Mouse (Mus musculus) heart, postnatal 0 days (tissue): ENCODE results near the gene Pafah1b2. TPM values are rescaled to one million over a fixed set of nuclear protein-coding genes. Genes with fewer than 3 reads are reported as not detected.

ENCODE experiments used
- ATAC-seq: fragments of 200-750 bp; cut with Nextera tagmentation; 2 replicates; pipeline ENCODE4 v1.8.0; 2017; ENCODE audit warnings: low read depth, moderate number of reproducible peaks, moderate library complexity; ENCODE audit not compliant: insufficient read depth
- DNase-seq: peaks from one replicate; pipeline ENCODE4 v3.0.0-alpha.2; 2016; ENCODE audit warnings: low spot score
- H3K27ac ChIP-seq: fragments of 300-500 bp; sonication (generic); 2 replicates; pipeline ENCODE4 v1.5.1; 2014; ENCODE audit warnings: low read depth, mild to moderate bottlenecking
- H3K27me3 ChIP-seq: fragments of 300-500 bp; sonication (generic); 2 replicates; pipeline ENCODE4 v1.6.1; 2014; ENCODE audit warnings: low read length, mixed read lengths; ENCODE audit not compliant: control insufficient read depth, insufficient read depth
- H3K36me3 ChIP-seq: fragments of 300-500 bp; sonication (generic); replicated peaks from 2 replicates; pipeline ENCODE4 v1.6.1; 2014; ENCODE audit warnings: low read length, mixed read lengths; ENCODE audit not compliant: control insufficient read depth, insufficient read depth
- H3K4me1 ChIP-seq: fragments of 300-500 bp; sonication (generic); 2 replicates; pipeline ENCODE4 v1.6.1; 2014; ENCODE audit warnings: antibody characterized with exemption; ENCODE audit not compliant: control insufficient read depth, insufficient read depth
- H3K4me2 ChIP-seq: fragments of 300-500 bp; sonication (generic); 2 replicates; pipeline ENCODE4 v1.6.1; 2014; ENCODE audit warnings: low read depth, mild to moderate bottlenecking, low read length, moderate library complexity
- H3K4me3 ChIP-seq: fragments of 300-500 bp; sonication (generic); 2 replicates; pipeline ENCODE4 v1.5.1; 2014; ENCODE audit warnings: low read depth, low read length
- H3K9ac ChIP-seq: fragments of 300-500 bp; sonication (generic); replicated peaks from 2 replicates; pipeline ENCODE4 v1.6.1; 2014; ENCODE audit warnings: low read depth, low read length, mixed read lengths
- H3K9me3 ChIP-seq: fragments of 300-500 bp; sonication (generic); replicated peaks from 2 replicates; pipeline ENCODE4 v1.6.1; 2016; ENCODE audit warnings: low read length; ENCODE audit not compliant: control insufficient read depth
- CTCF ChIP-seq: IDR thresholded peaks from 2 replicates; pipeline ENCODE4 v1.5.1; 2016; ENCODE audit warnings: antibody characterized with exemption, control low read depth, low read depth
- EP300 ChIP-seq: IDR thresholded peaks from 2 replicates; pipeline ENCODE4 v1.6.1; 2016; ENCODE audit warnings: antibody characterized with exemption, low read depth
- WGBS: fragments of 180-500 bp; shearing (Covaris S2); extraction: QIAGEN DNeasy Blood & Tissue Kit; methylation state at CpG from one replicate; pipeline ENCODE4 v1.1.7; 2014; 5-methylcytosine and 5-hydroxymethylcytosine counted together
- polyA plus RNA-seq: library from polyadenylated mRNA; unstranded; fragments of >200 nt; fragmentation: Nextera tagmentation; extraction: Ambion mirVana; gene quantifications from 2 replicates; pipeline ENCODE4 v1.2.1, GENCODE M21; 2015
- total RNA-seq: library from RNA; depleted of rRNA; stranded (reverse); fragments of >200 nt; gene quantifications from 2 replicates; pipeline ENCODE4 v1.2.3, GENCODE M21; 2014; ENCODE audit warnings: low replicate concordance

The Pafah1b2 gene
- total and polyA plus RNA-seq, 2 experiments from 2014 or later = 41.0 to 92.8 TPM

DNA sequence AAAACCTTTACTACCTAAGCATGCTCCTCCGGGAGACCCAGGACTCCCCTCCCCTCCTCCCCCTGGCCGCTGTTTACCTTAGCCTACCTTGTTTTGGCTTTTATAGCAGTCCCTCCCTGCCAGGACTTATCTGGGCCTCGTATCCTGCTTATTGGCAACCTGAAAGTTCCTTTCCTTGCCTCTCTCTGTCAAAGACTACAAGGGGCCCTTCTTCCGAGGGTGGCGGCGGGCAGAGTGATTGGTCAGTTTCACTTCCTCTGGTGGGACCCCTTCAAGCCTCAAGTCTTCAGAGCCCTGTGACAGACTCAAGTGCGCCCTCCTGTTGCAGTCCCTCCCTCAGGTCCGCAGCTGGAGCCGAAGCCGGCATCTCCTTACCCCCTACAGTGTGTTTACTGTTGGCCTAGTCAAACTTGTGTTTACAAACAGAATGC is 1.8 kb upstream of the Pafah1b2 start:
- Histone ChIP-seq H3K4me1 (peaks cover 34% of the 10 kb centered on the region), H3K4me2 (peak overlapping the region; percentile 72), H3K27me3 (no peaks in the 10 kb centered on the region), H3K9ac (peak overlapping the region; percentile 100), H3K9me3 (no peaks in the 10 kb centered on the region), H3K36me3 (peaks cover 5% of the 10 kb centered on the region; the same call in 1 of the 2 replicates), H3K27ac (peak overlapping the region; percentile 99), H3K4me3 (peak overlapping the region; percentile 99)
- peak; percentile 67 for DNase-seq
- no peak for ATAC-seq
- 4% methylated on average over 10 of the region's 10 CpGs for WGBS
- TF ChIP-seq EP300 (no peak), CTCF (peak; percentile 37; the same call in 1 of the 2 replicates)

DNA sequence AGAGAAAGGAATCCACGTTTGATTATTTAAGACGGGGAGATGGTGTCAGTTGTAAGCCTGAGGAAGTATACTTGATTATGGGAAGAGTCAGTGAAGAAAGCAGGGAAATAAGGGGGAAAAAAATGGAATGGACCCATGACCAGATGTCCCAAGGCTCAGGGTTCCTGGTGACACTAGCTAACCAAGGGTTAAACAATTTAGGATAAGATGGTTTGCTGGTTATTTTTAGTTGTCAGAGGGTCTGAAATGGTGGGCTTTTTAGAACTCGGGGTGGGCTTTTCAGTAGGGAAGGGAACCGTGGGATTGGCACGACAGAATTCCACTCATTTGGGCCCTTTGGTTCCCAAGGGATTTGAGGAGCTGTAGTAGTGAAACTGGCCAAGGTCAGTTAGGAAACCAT is 1.1 kb upstream of the Pafah1b2 start:
- H3K4me2 ChIP-seq = peak overlapping the region; percentile 72
- H3K9ac ChIP-seq = peak overlapping the region; percentile 100
- H3K4me1 ChIP-seq = peaks cover 34% of the 10 kb centered on the region
- no peaks in the 10 kb centered on the region for H3K27me3 ChIP-seq
- ATAC-seq = no peak
- H3K36me3 ChIP-seq = no peaks in the 10 kb centered on the region; the same call in 1 of the 2 replicates
- H3K9me3 ChIP-seq = no peaks in the 10 kb centered on the region
- peak; percentile 37 for DNase-seq
- no peak for TF ChIP-seq CTCF
- no peak for TF ChIP-seq EP300
- H3K4me3 ChIP-seq = peak overlapping the region; percentile 99
- WGBS = 3% methylated on average over 5 of the region's 5 CpGs
- H3K27ac ChIP-seq = peak overlapping the region; percentile 99

GRCm38 (mm10) chr9:46013009-46013586 is 608 bp upstream of the Pafah1b2 start:
- ATAC-seq (peak; percentile 40), DNase-seq (peak; percentile 49)
- Histone ChIP-seq H3K27me3 (no peaks in the 10 kb centered on the region), H3K4me1 (peaks cover 34% of the 10 kb centered on the region), H3K27ac (peak overlapping the region; percentile 99), H3K36me3 (no peaks in the 10 kb centered on the region; the same call in 1 of the 2 replicates), H3K9ac (peak overlapping the region; percentile 100), H3K9me3 (no peaks in the 10 kb centered on the region), H3K4me3 (peak overlapping the region; percentile 99), H3K4me2 (peak overlapping the region; percentile 72)
- WGBS = under 1% methylated on average over 46 of the region's 46 CpGs
- TF ChIP-seq CTCF = no peak
- no peak for TF ChIP-seq EP300

GRCm38 (mm10) chr9:46011094-46011970 is 1.2 kb downstream of the Pafah1b2 start:
- 46% methylated on average over 3 of the region's 3 CpGs for WGBS
- Histone ChIP-seq H3K36me3 (no peaks in the 10 kb centered on the region), H3K27ac (no peak overlapping the region), H3K27me3 (no peaks in the 10 kb centered on the region), H3K4me1 (peaks cover 30% of the 10 kb centered on the region), H3K9ac (no peak overlapping the region), H3K4me3 (no peak overlapping the region), H3K4me2 (peak overlapping the region; percentile 72), H3K9me3 (no peaks in the 10 kb centered on the region)
- DNase-seq = no peak
- TF ChIP-seq EP300 = no peak
- no peak for TF ChIP-seq CTCF
- no peak for ATAC-seq

GRCm38 (mm10) chr9:46009669-46009983 is 2.9 kb downstream of the Pafah1b2 start:
- Histone ChIP-seq H3K27ac (no peak overlapping the region), H3K4me1 (peaks cover 15% of the 10 kb centered on the region), H3K9me3 (no peaks in the 10 kb centered on the region), H3K9ac (no peak overlapping the region), H3K4me2 (no peak overlapping the region), H3K4me3 (no peak overlapping the region), H3K36me3 (no peaks in the 10 kb centered on the region), H3K27me3 (no peaks in the 10 kb centered on the region)
- no peak for ATAC-seq
- TF ChIP-seq EP300 = no peak
- no peak for TF ChIP-seq CTCF
- no peak for DNase-seq
- WGBS = 53% methylated on average over 1 of the region's 1 CpGs
